Mouse (Mus musculus) liver, adult 2 months (tissue): Measurements from ENCODE around the gene Myocd.

Experiments
- CTCF ChIP-seq: fragments of 200-500 bp; IDR thresholded peaks from 2 replicates; pipeline ENCODE4 v1.5.1; 2011; ENCODE audit warnings: low read depth, low read length, control low read depth
- POLR2A ChIP-seq: fragments of 200-500 bp; IDR thresholded peaks from 2 replicates; pipeline ENCODE4 v1.6.1; 2011; ENCODE audit warnings: low read length, control low read depth; ENCODE audit not compliant: insufficient read depth; ENCODE audit errors: extremely low read depth

DNA sequence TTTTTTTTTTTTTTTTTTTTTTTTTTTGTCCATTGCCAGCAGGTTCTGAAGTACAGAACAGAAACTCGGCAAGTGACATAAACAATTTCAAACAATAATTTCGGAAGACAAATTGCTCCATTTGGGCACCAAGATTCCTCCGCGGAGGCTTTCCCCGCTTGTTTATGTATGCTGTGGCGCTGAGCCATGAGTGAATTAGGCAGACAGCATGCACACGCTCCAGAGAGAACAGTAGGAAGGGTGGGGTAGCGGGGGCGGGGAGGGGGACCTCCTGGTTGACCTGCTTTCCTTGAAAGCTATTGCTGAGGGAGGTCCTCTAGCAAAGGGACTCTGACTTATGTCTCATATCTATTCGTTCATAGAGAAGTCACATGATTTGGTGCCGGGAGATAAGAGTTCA lies 13.6 kb downstream of the Myocd start:
- TF ChIP-seq POLR2A (no peak), CTCF (no peak)
